Mouse (Mus musculus) heart, postnatal 14 days (tissue): Measurements from ENCODE around the gene Olfr402. TPM values are rescaled to one million over a fixed set of nuclear protein-coding genes. Genes with fewer than 3 reads are reported as not detected.
"Not testable (repeated sequence)": the region's sequence is repeated elsewhere in the genome, so short reads cannot be mapped to it uniquely, and the experiment has no call there.

Experiments used
- DNase-seq, 2 experiments: peaks; one replicate each; pipeline ENCODE4 v3.0.0; 2021 to 2022
- intact Hi-C: fragments of 180-260 bp; cut with DNase I; formaldehyde crosslinking; loops from one replicate; pipeline ENCODE4 v1.15.1; 2025
- long read RNA-seq, 2 experiments: library from polyadenylated mRNA; stranded (forward); transcript quantifications; one replicate each; pipeline ENCODE4 v2.0.0; 2021
- total RNA-seq, 2 experiments: library from RNA; stranded (reverse); gene quantifications; 2 replicates each; pipeline ENCODE4 v1.2.3; 2021

Olfr402 gene
- total RNA-seq, result not detected
- long read RNA-seq, experiment 1, result 0 reads
- long read RNA-seq, experiment 2, result 0 reads

- DNase-seq, result no peak
- intact Hi-C loops, result no loop called here
These were observed at the start of gene Olfr402 for GRCm38 (mm10) chr11:74153229-74153628. Gene Olfr402 (plus strand): TSS chr11:74153529.

GRCm38 (mm10) chr11:74105066-74105465 is 48.3 kb upstream of the Olfr402 start:
- intact Hi-C loops, result no loop called here
- DNase-seq, result no peak

- no peak for DNase-seq
- intact Hi-C loops, result no loop called here
These were observed 39.9 kb upstream of the Olfr402 start, which contains the start of gene Olfr401 for GRCm38 (mm10) chr11:74113412-74113811. Gene Olfr401 (plus strand): TSS chr11:74113712.

- intact Hi-C loops, DNase-seq: not testable (repeated sequence)
These were observed 13.3 kb upstream of the Olfr402 start for GRCm38 (mm10) chr11:74140001-74140400.

- DNase-seq, result no peak
- intact Hi-C loops, result no loop called here
These were observed 7.5 kb upstream of the Olfr402 start for GRCm38 (mm10) chr11:74145866-74146265.

- DNase-seq, result no peak
- intact Hi-C loops, result no loop called here
These were observed 15.4 kb downstream of the Olfr402 start for GRCm38 (mm10) chr11:74168771-74169170.

- intact Hi-C loops, result no loop called here
- no peak for DNase-seq
These were observed 29.8 kb downstream of the Olfr402 start for GRCm38 (mm10) chr11:74183168-74183567.

GRCm38 (mm10) chr11:74183745-74184144 is 30.4 kb downstream of the Olfr402 start:
- no peak for DNase-seq
- intact Hi-C loops, result no loop called here

- no peak for DNase-seq
- intact Hi-C loops, result no loop called here
These were observed 32.6 kb downstream of the Olfr402 start, which contains the start of gene Olfr403 for GRCm38 (mm10) chr11:74185949-74186348. Gene Olfr403 (plus strand): TSS chr11:74186249.

Other genes with a start within 250 kb of the Olfr402 start
- not detected for gene Olfr395, start 244.2 kb upstream of the Olfr402 start, total RNA-seq
- not detected for gene Olfr23, start 216.9 kb upstream of the Olfr402 start, total RNA-seq
- not detected for gene Olfr397, start 192.7 kb upstream of the Olfr402 start, total RNA-seq
- not detected for gene Olfr398, start 163.1 kb upstream of the Olfr402 start, total RNA-seq
- not detected for gene Olfr139, start 97.0 kb upstream of the Olfr402 start, total RNA-seq
- gene Olfr399, start 96.9 kb upstream of the Olfr402 start, total RNA-seq, result not detected
- not detected for gene Zfp616, start 83.6 kb upstream of the Olfr402 start, total RNA-seq
- gene Olfr401, start 39.8 kb upstream of the Olfr402 start, total RNA-seq, result not detected
- gene Olfr403, start 32.7 kb downstream of the Olfr402 start, total RNA-seq, result not detected
- not detected for gene Olfr43, start 57.9 kb downstream of the Olfr402 start, total RNA-seq
- not detected for gene Olfr406, start 106.3 kb downstream of the Olfr402 start, total RNA-seq
- not detected for gene Olfr59, start 130.2 kb downstream of the Olfr402 start, total RNA-seq
- not detected for gene Olfr410, start 184.5 kb downstream of the Olfr402 start, total RNA-seq
- gene Olfr411, start 199.1 kb downstream of the Olfr402 start, total RNA-seq, result not detected
- not detected for gene Olfr412, start 208.5 kb downstream of the Olfr402 start, total RNA-seq